Mouse (Mus musculus) bone marrow, adult 2 months (tissue): ENCODE data around the gene Fggy.

ENCODE experiments used
- CTCF ChIP-seq: fragments of 200-500 bp; IDR thresholded peaks from 2 replicates; pipeline ENCODE4 v1.5.1; 2011; ENCODE audit warnings: low read length, control low read depth; ENCODE audit not compliant: control insufficient read depth, insufficient read depth
- POLR2A ChIP-seq: fragments of 200-500 bp; IDR thresholded peaks from 2 replicates; pipeline ENCODE4 v1.6.1; 2011; ENCODE audit warnings: low read depth, mild to moderate bottlenecking, control low read depth, low read length, borderline replicate concordance; ENCODE audit not compliant: control insufficient read depth

- TF ChIP-seq CTCF (no peak), POLR2A (no peak)
These were observed 110.3 kb downstream of the Fggy start for GRCm38 (mm10) chr4:95667595-95667994.
